Mouse (Mus musculus): ENCODE measurements around the gene Stim1. TPM values are rescaled to one million over a fixed set of nuclear protein-coding genes. Genes with fewer than 3 reads are reported as not detected.

Stim1 gene
- polyA plus RNA-seq, 1 experiment from 2014 or later = 17.9 TPM

DNA sequence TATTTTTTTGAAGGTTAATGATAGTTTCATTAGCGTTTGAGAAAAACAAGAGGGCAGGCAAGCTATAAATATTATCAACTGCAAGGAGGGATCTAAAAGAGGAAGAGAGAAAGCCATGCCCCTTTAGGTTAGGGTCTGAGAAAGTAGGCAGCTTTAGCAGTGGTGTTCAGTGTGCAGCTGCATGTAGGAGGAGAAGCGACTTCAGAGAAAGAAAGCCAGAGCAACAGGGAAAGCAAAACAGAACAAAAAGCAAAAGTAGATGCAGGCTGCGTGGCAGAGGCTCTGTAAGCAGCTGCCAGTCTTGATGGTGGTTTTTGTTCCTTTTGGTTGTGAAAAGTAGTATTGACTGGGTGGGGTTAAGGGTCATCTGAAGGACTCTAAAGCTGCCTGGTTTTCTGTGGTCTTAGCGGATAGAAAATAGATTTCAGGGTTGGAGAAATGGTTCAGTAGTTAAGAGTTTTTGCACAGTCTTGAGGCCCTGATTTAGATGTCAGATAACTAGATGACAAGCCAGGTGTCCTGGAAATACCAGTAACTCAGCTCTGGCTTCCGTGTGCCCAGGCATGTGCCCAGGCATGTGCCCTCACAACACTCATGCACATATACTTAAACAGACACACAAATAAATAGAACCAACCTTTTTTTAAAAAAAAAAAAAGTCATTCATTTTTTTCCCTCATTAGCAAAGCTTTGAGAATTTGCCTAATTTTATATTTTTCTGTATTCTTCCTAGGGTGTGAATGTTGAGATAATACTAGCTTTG is 191.2 kb downstream of the Stim1 start:
- peaks cover 90% of the 10 kb centered on the region for H3K36me3 ChIP-seq (replicated peaks; ENCODE audit: insufficient read depth, low read length)
- WGBS (ENCODE audit: insufficient replicate concordance) = 83% methylated on average over 5 of the region's 5 CpGs
- no peak overlapping the region for H3K4me2 ChIP-seq (ENCODE audit: low read depth, low read length)
- ATAC-seq (peak; percentile 35; the same call in 1 of the 2 replicates), DNase-seq (no peak)
- no peaks in the 10 kb centered on the region for H3K9me3 ChIP-seq (ENCODE audit: low read length)
- no peak overlapping the region for H3K4me3 ChIP-seq (ENCODE audit: low read depth, low read length)
- H3K27ac ChIP-seq (ENCODE audit: low read depth) = no peak overlapping the region
- TF ChIP-seq CTCF (IDR thresholded peaks at IDR 0.05; ENCODE audit: low read depth) = no peak
- TF ChIP-seq EP300 (IDR thresholded peaks at IDR 0.05; ENCODE audit: low read depth) = no peak
- H3K9ac ChIP-seq (replicated peaks) = no peak overlapping the region
- no peaks in the 10 kb centered on the region for H3K4me1 ChIP-seq (ENCODE audit: insufficient read depth)
- H3K27me3 ChIP-seq (ENCODE audit: insufficient read depth, low read length) = no peaks in the 10 kb centered on the region

DNA sequence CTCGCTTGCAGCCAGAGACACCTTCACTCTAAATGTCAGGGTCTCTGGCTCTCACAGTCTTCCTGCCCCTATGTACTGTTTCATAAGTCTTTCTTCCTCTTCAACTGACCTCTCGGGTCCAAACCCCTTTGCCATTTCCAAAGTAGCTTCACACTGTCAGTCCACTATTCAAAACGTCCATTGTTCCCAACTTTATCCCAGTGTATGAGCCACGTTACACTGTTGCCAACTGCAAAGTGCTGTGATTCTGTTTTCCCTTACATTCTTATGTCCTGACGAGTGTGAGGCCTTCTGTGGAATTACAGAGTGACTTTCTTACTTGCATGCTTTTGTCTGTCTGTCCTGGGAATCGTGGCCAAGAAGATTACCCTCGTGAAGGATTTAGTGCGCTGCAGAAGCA is 200.0 kb downstream of the Stim1 start:
- no peak overlapping the region for H3K9ac ChIP-seq (replicated peaks)
- H3K4me3 ChIP-seq (ENCODE audit: low read depth, low read length) = no peak overlapping the region
- no peaks in the 10 kb centered on the region for H3K4me1 ChIP-seq (ENCODE audit: insufficient read depth)
- 89% methylated on average over 8 of the region's 8 CpGs for WGBS (ENCODE audit: insufficient replicate concordance)
- H3K36me3 ChIP-seq (replicated peaks; ENCODE audit: insufficient read depth, low read length) = peaks cover 69% of the 10 kb centered on the region
- TF ChIP-seq EP300 (IDR thresholded peaks at IDR 0.05; ENCODE audit: low read depth) (no peak), CTCF (IDR thresholded peaks at IDR 0.05; ENCODE audit: low read depth) (no peak)
- no peak overlapping the region for H3K4me2 ChIP-seq (ENCODE audit: low read depth, low read length)
- no peaks in the 10 kb centered on the region for H3K9me3 ChIP-seq (ENCODE audit: low read length)
- H3K27me3 ChIP-seq (ENCODE audit: insufficient read depth, low read length) = no peaks in the 10 kb centered on the region
- DNase-seq (no peak), ATAC-seq (no peak)
- no peak overlapping the region for H3K27ac ChIP-seq (ENCODE audit: low read depth)

DNA sequence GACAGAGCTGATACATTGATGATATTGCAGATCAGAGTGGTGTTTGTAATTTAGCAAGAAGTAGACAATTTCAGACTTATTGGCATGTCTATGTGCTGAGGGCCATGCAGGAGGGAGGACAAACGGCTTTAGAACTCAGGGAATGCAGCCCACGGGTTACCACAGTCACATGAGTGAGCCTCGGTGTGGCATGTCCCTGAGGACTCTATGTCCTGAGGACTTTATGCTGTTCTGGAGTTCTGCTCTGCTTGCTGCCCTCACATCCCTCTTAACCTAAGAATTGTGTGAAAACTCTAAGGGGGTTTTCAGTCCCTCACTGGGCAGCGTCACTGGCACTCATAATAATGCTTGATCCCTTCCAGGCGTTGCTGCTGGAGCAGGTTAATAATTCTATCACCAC is 205.1 kb downstream of the Stim1 start:
- Histone ChIP-seq H3K4me1 (ENCODE audit: insufficient read depth) (no peaks in the 10 kb centered on the region), H3K4me3 (ENCODE audit: low read depth, low read length) (no peak overlapping the region), H3K9ac (replicated peaks) (no peak overlapping the region), H3K27me3 (ENCODE audit: insufficient read depth, low read length) (no peaks in the 10 kb centered on the region), H3K9me3 (ENCODE audit: low read length) (no peaks in the 10 kb centered on the region), H3K4me2 (ENCODE audit: low read depth, low read length) (no peak overlapping the region), H3K36me3 (replicated peaks; ENCODE audit: insufficient read depth, low read length) (peaks cover 22% of the 10 kb centered on the region), H3K27ac (ENCODE audit: low read depth) (no peak overlapping the region)
- no peak for ATAC-seq
- WGBS (ENCODE audit: insufficient replicate concordance) = 73% methylated on average over 5 of the region's 5 CpGs
- no peak for DNase-seq
- TF ChIP-seq EP300 (IDR thresholded peaks at IDR 0.05; ENCODE audit: low read depth) (no peak), CTCF (IDR thresholded peaks at IDR 0.05; ENCODE audit: low read depth) (no peak)

DNA sequence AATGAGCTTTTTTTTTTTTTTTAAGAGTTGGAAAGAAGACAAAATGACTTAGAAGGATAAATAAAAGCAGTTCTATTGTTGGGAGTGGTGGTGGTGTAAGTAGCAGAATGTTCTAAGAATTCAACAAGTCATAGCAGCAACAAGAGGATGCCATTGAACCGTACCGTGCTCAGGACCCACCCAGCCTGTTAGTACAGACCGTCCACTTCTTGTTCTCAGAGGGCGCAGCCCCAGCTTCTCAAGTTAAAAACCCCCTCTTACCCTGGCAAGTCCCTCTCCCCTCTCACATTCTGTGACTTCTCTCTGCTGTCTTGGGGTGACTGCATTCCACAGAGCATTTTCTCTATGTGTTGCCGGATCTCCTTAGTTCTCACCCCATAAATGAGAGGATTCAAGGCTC is 209.0 kb downstream of the Stim1 start:
- DNase-seq (no peak), ATAC-seq (no peak)
- H3K4me2 ChIP-seq (ENCODE audit: low read depth, low read length) = no peak overlapping the region
- H3K36me3 ChIP-seq (replicated peaks; ENCODE audit: insufficient read depth, low read length) = no peaks in the 10 kb centered on the region
- no peaks in the 10 kb centered on the region for H3K4me1 ChIP-seq (ENCODE audit: insufficient read depth)
- H3K4me3 ChIP-seq (ENCODE audit: low read depth, low read length) = no peak overlapping the region
- no peak overlapping the region for H3K27ac ChIP-seq (ENCODE audit: low read depth)
- H3K27me3 ChIP-seq (ENCODE audit: insufficient read depth, low read length) = no peaks in the 10 kb centered on the region
- no peaks in the 10 kb centered on the region for H3K9me3 ChIP-seq (ENCODE audit: low read length)
- H3K9ac ChIP-seq (replicated peaks) = no peak overlapping the region
- TF ChIP-seq CTCF (IDR thresholded peaks at IDR 0.05; ENCODE audit: low read depth) (no peak), EP300 (IDR thresholded peaks at IDR 0.05; ENCODE audit: low read depth) (no peak)
- 94% methylated on average over 5 of the region's 5 CpGs for WGBS (ENCODE audit: insufficient replicate concordance)

DNA sequence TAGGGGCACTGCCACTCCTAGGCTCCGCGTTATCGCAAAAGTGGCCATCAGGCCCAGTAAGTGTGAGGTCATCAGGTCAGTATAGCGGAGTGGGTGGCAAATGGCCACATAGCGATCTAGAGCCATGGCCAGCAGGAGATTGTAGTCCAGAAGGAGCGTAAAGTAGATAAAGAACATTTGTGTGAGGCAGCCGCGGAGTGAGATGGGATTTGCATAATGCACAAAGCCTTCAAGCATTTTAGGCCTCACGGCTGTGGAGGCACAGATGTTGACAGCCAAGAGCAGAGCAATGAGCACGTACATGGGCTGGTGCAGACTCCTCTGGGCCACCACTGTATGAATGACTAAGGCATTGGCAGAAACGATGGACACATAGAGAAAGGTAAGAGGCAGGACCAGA is 209.8 kb downstream of the Stim1 start:
- Histone ChIP-seq H3K4me1 (ENCODE audit: insufficient read depth) (no peaks in the 10 kb centered on the region), H3K9me3 (ENCODE audit: low read length) (no peaks in the 10 kb centered on the region), H3K27me3 (ENCODE audit: insufficient read depth, low read length) (no peaks in the 10 kb centered on the region), H3K27ac (ENCODE audit: low read depth) (no peak overlapping the region), H3K36me3 (replicated peaks; ENCODE audit: insufficient read depth, low read length) (no peaks in the 10 kb centered on the region), H3K4me3 (ENCODE audit: low read depth, low read length) (no peak overlapping the region), H3K4me2 (ENCODE audit: low read depth, low read length) (no peak overlapping the region), H3K9ac (replicated peaks) (no peak overlapping the region)
- TF ChIP-seq CTCF (IDR thresholded peaks at IDR 0.05; ENCODE audit: low read depth) (no peak; the same call in 1 of the 2 replicates), EP300 (IDR thresholded peaks at IDR 0.05; ENCODE audit: low read depth) (no peak)
- ATAC-seq (no peak), DNase-seq (no peak)
- WGBS (ENCODE audit: insufficient replicate concordance) = 82% methylated on average over 11 of the region's 11 CpGs

DNA sequence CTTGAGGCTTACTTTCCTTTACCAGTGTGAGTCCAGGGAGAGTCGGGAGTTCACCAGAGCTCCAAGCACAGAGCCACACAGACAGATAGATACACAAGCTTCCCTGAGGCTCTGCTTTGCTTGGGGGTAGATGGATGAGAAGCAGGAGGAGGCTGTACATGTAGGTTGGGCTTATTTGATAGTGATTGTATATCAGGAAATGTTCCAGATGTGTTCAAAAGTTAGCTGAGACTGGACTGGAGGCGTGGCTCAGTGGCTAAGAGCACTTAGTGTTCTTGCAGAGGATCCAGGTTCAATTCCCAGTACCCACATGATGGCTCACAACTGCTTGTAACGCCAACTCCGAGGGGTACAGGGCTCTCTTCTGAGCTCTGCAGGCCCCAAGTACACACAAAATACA is 210.8 kb downstream of the Stim1 start:
- no peak for TF ChIP-seq CTCF (IDR thresholded peaks at IDR 0.05; ENCODE audit: low read depth)
- no peak for TF ChIP-seq EP300 (IDR thresholded peaks at IDR 0.05; ENCODE audit: low read depth)
- WGBS (ENCODE audit: insufficient replicate concordance) = 67% methylated on average over 4 of the region's 4 CpGs
- Histone ChIP-seq H3K4me2 (ENCODE audit: low read depth, low read length) (no peak overlapping the region), H3K4me1 (ENCODE audit: insufficient read depth) (no peaks in the 10 kb centered on the region), H3K4me3 (ENCODE audit: low read depth, low read length) (no peak overlapping the region), H3K9ac (replicated peaks) (no peak overlapping the region), H3K9me3 (ENCODE audit: low read length) (no peaks in the 10 kb centered on the region), H3K27me3 (ENCODE audit: insufficient read depth, low read length) (no peaks in the 10 kb centered on the region), H3K36me3 (replicated peaks; ENCODE audit: insufficient read depth, low read length) (no peaks in the 10 kb centered on the region), H3K27ac (ENCODE audit: low read depth) (no peak overlapping the region)
- ATAC-seq (no peak), DNase-seq (no peak)

Measured in liver, postnatal 0 days (tissue).